In genomic region chr8:117470342-117470781, GRCm38 (mm10) we compare ENCODE assay signal across 8 mouse cellular contexts. TPM values are rescaled to one million over a fixed set of nuclear protein-coding genes. Genes with fewer than 3 reads are reported as not detected.
DNase-seq lines count a peak whose midpoint lies in the region; ATAC-seq and TF ChIP-seq lines count a peak whose summit lies in the region.

No protein-coding gene starts in this region.

- no peak overlapping the region for H3K9ac ChIP-seq in ES-E14 (ENCODE audit: insufficient read depth, low read depth, low read length, poor library complexity, severe bottlenecking)
- H3K9ac ChIP-seq in forebrain, postnatal 0 days: peak overlapping the region; percentile 55
- no peak overlapping the region for H3K9ac ChIP-seq in liver, embryonic 15.5 days
- peak overlapping the region; percentile 38 for H3K9ac ChIP-seq in neural tube, embryonic 13.5 days

- peak overlapping the region; percentile 51 for H3K4me2 ChIP-seq in forebrain, postnatal 0 days (ENCODE audit: low read depth)
- peak overlapping the region; percentile 25 for H3K4me2 ChIP-seq in liver, embryonic 15.5 days
- H3K4me2 ChIP-seq in neural tube, embryonic 13.5 days: peak overlapping the region; percentile 51

- H3K4me3 ChIP-seq in ES-E14 (ENCODE audit: insufficient read depth in 1 of 2, low read depth in 1 of 2, low read length in 2 of 2, poor library complexity in 1 of 2, severe bottlenecking in 1 of 2): peak overlapping the region; percentile 23 to 54; a peak in 3 of 4 replicates
- H3K4me3 ChIP-seq in forebrain, postnatal 0 days (ENCODE audit: low read depth, low read length): peak overlapping the region; percentile 23; the same call in 1 of the 2 replicates
- no peak overlapping the region for H3K4me3 ChIP-seq in liver, embryonic 15.5 days (replicated peaks)
- H3K4me3 ChIP-seq in neural tube, embryonic 13.5 days: peak overlapping the region; percentile 25

- H3K27me3 ChIP-seq in forebrain, postnatal 0 days (ENCODE audit: insufficient read depth, low read length): no peaks in the 10 kb centered on the region
- H3K27me3 ChIP-seq in liver, embryonic 15.5 days: peaks cover 17% of the 10 kb centered on the region
- no peaks in the 10 kb centered on the region for H3K27me3 ChIP-seq in neural tube, embryonic 13.5 days

- H3K36me3 ChIP-seq in ES-E14 (ENCODE audit: control insufficient read depth, insufficient read depth, low read length, poor library complexity, severe bottlenecking): no peaks in the 10 kb centered on the region
- H3K36me3 ChIP-seq in forebrain, postnatal 0 days (ENCODE audit: insufficient read depth): no peaks in the 10 kb centered on the region
- H3K36me3 ChIP-seq in liver, embryonic 15.5 days (replicated peaks): no peaks in the 10 kb centered on the region
- H3K36me3 ChIP-seq in neural tube, embryonic 13.5 days: no peaks in the 10 kb centered on the region

- ATAC-seq in forebrain, postnatal 0 days: peak; percentile 95
- peak; percentile 66 to 76 for ATAC-seq in hematopoietic stem cell, adult 5-6 weeks (replicated peaks in 1 of 2; ENCODE audit: insufficient read depth in 1 of 2, low FRiP score in 2 of 2, low TSS enrichment in 1 of 2, low read depth in 1 of 2, poor library complexity in 2 of 2, severe bottlenecking in 2 of 2)
- peak; percentile 41; the same call in 1 of the 2 replicates for ATAC-seq in liver, embryonic 15.5 days (ENCODE audit: insufficient read depth)
- ATAC-seq in neural tube, embryonic 13.5 days (ENCODE audit: low read depth): peak; percentile 89

- 1% methylated on average over 14 of the region's 14 CpGs for WGBS in forebrain, postnatal 0 days
- WGBS in liver, embryonic 15.5 days (ENCODE audit: insufficient replicate concordance): 4% methylated on average over 13 of the region's 14 CpGs
- 2% methylated on average over 8 of the region's 14 CpGs for WGBS in neural tube, embryonic 13.5 days

- H3K4me1 ChIP-seq in ES-E14 (ENCODE audit: control insufficient read depth in 2 of 2, insufficient read depth in 2 of 2, low read length in 2 of 2, poor library complexity in 1 of 2): peaks cover 3 to 10% of the 10 kb centered on the region in 2 experiments; a peak in 3 of 4 replicates
- H3K4me1 ChIP-seq in forebrain, postnatal 0 days (ENCODE audit: insufficient read depth): peaks cover 6% of the 10 kb centered on the region; the same call in 1 of the 2 replicates
- H3K4me1 ChIP-seq in liver, embryonic 15.5 days (replicated peaks): peaks cover 15% of the 10 kb centered on the region
- H3K4me1 ChIP-seq in neural tube, embryonic 13.5 days (replicated peaks): peaks cover 18% of the 10 kb centered on the region

- in situ Hi-C loops in ES-E14 (cut with MboI; ENCODE audit: low sequenced_read_pairs in 2 of 2, unreplicated experiment in 2 of 2): loop anchor here (5.0 to 25.0 kb wide), 3 partner anchors 246 to 363 kb away; no protein-coding TSS in a partner anchor

- no peaks in the 10 kb centered on the region for H3K9me3 ChIP-seq in ES-E14 (ENCODE audit: control insufficient read depth, insufficient read depth, low read depth, low read length)
- H3K9me3 ChIP-seq in forebrain, postnatal 0 days (ENCODE audit: low read length): no peaks in the 10 kb centered on the region
- H3K9me3 ChIP-seq in liver, embryonic 15.5 days (replicated peaks): no peaks in the 10 kb centered on the region
- H3K9me3 ChIP-seq in neural tube, embryonic 13.5 days: no peaks in the 10 kb centered on the region

- TF ChIP-seq CTCF in forebrain, postnatal 0 days (IDR thresholded peaks at IDR 0.05; ENCODE audit: low read depth): peak; percentile 49

- no peak for DNase-seq in ES-E14 (ENCODE audit: low read depth, low spot score)
- peak; percentile 43 to 48 for DNase-seq in cerebellum, adult 18-20 months
- DNase-seq in forebrain, postnatal 0 days: peak; percentile 93
- peak; percentile 75 to 85 for DNase-seq in layer of hippocampus, adult 18-20 months (ENCODE audit: low spot score in 2 of 2)
- DNase-seq in thymus, postnatal 10 days (ENCODE audit: low spot score in 2 of 2): peak; percentile 56

- H3K27ac ChIP-seq in ES-E14 (ENCODE audit: insufficient read depth, low read depth, low read length, poor library complexity, severe bottlenecking): no peak overlapping the region
- H3K27ac ChIP-seq in forebrain, postnatal 0 days (ENCODE audit: low read depth, low read length): peak overlapping the region; percentile 83
- no peak overlapping the region for H3K27ac ChIP-seq in liver, embryonic 15.5 days (replicated peaks)
- peak overlapping the region; percentile 88 for H3K27ac ChIP-seq in neural tube, embryonic 13.5 days (replicated peaks)

TF ChIP-seq in ES-E14, 5 proteins besides CTCF, POLR2A, EP300 and RAD21:
- TF ChIP-seq MAFK (IDR thresholded peaks at IDR 0.05; ENCODE audit: insufficient read depth, low read depth, low read length) (no peak), ZC3H11A (IDR thresholded peaks at IDR 0.05; ENCODE audit: borderline replicate concordance, low read depth, low read length) (no peak), CHD2 (IDR thresholded peaks at IDR 0.05; ENCODE audit: low read depth, low read length) (no peak), HCFC1 (IDR thresholded peaks at IDR 0.05; ENCODE audit: borderline replicate concordance, insufficient read depth, low read length) (no peak), ZNF384 (IDR thresholded peaks at IDR 0.05; ENCODE audit: low read depth, low read length) (no peak)

RNA-seq across cellular contexts. Expression of gene Plcg2, which starts 27.7 kb away (rescaled TPM):
- 32.4 and 35.5 TPM in 2 replicates for total RNA-seq in ES-E14 (2012; rRNA removed)
- 1.8 TPM in 2 replicates for total RNA-seq in forebrain, postnatal 0 days (2014; rRNA removed)
- 0.63 and 1.1 TPM in 2 replicates for polyA plus RNA-seq in forebrain, postnatal 0 days (2015; fragmentation: Nextera tagmentation; extraction: Ambion mirVana)
- total RNA-seq in hematopoietic stem cell, adult 5-6 weeks (2017): 121 and 137 TPM in 2 replicates
- 1 to 10 TPM; 3.2 to 4.2 TPM for total RNA-seq in layer of hippocampus, adult 18-20 months (2021)
- 7.4 and 8.2 TPM in 2 replicates for polyA plus RNA-seq in liver, embryonic 15.5 days (2015; fragmentation: Nextera tagmentation; extraction: Ambion mirVana)
- 1.1 and 2.1 TPM in 2 replicates for polyA plus RNA-seq in neural tube, embryonic 13.5 days (2015; fragmentation: Nextera tagmentation; extraction: Ambion mirVana)

Comparison
In these comparisons a context has a peak if more than half of its experiments do, and no peak if none do; other contexts are left out.
1. H3K27ac ChIP-seq: peak in forebrain, postnatal 0 days (single experiment) and neural tube, embryonic 13.5 days (single experiment); none in ES-E14 (single experiment) and liver, embryonic 15.5 days (single experiment).
2. H3K9ac ChIP-seq: peak in forebrain, postnatal 0 days (single experiment) and neural tube, embryonic 13.5 days (single experiment); none in ES-E14 (single experiment) and liver, embryonic 15.5 days (single experiment).
3. ATAC-seq: peak in every context shown above with its lines; median percentile 95 in forebrain, postnatal 0 days; 89 in neural tube, embryonic 13.5 days; 71 in hematopoietic stem cell, adult 5-6 weeks; 41 in liver, embryonic 15.5 days.
4. Peak in every context shown above with its lines, with median percentiles within 50 percentile points of each other: H3K4me2 ChIP-seq.